Mouse (Mus musculus) midbrain, embryonic 13.5 days (tissue): ENCODE measurements around the gene Sufu. TPM values are rescaled to one million over a fixed set of nuclear protein-coding genes. Genes with fewer than 3 reads are reported as not detected.

Experiments
- ATAC-seq: fragments of 200-750 bp; cut with Nextera tagmentation; 2 replicates; pipeline ENCODE4 v1.8.0; 2017; ENCODE audit warnings: mild to moderate bottlenecking, moderate TSS enrichment, moderate library complexity
- H3K27ac ChIP-seq: fragments of 300-500 bp; sonication (generic); 2 replicates; pipeline ENCODE4 v1.5.1; 2015; ENCODE audit warnings: inconsistent platforms, mild to moderate bottlenecking, moderate library complexity
- H3K27me3 ChIP-seq: fragments of 300-500 bp; sonication (generic); 2 replicates; pipeline ENCODE4 v1.6.1; 2015; ENCODE audit warnings: mild to moderate bottlenecking, inconsistent platforms
- H3K36me3 ChIP-seq: fragments of 300-500 bp; sonication (generic); 2 replicates; pipeline ENCODE4 v1.6.1; 2015; ENCODE audit warnings: mild to moderate bottlenecking, inconsistent platforms
- H3K4me1 ChIP-seq: fragments of 300-500 bp; sonication (generic); replicated peaks from 2 replicates; pipeline ENCODE4 v1.6.1; 2015; ENCODE audit warnings: inconsistent platforms
- H3K4me2 ChIP-seq: fragments of 300-500 bp; sonication (generic); replicated peaks from 2 replicates; pipeline ENCODE4 v1.6.1; 2015; ENCODE audit warnings: moderate library complexity, mild to moderate bottlenecking, inconsistent platforms
- H3K4me3 ChIP-seq: fragments of 300-500 bp; sonication (generic); replicated peaks from 2 replicates; pipeline ENCODE4 v1.5.1; 2015; ENCODE audit warnings: mild to moderate bottlenecking, inconsistent platforms
- H3K9ac ChIP-seq: fragments of 300-500 bp; sonication (generic); replicated peaks from 2 replicates; pipeline ENCODE4 v1.6.1; 2015; ENCODE audit warnings: mild to moderate bottlenecking, inconsistent platforms
- H3K9me3 ChIP-seq: fragments of 300-500 bp; sonication (generic); 2 replicates; pipeline ENCODE4 v1.6.1; 2016; ENCODE audit warnings: mild to moderate bottlenecking, inconsistent platforms
- WGBS: fragments of 180-500 bp; shearing (Covaris S2); methylation state at CpG from one replicate; pipeline ENCODE4 v1.1.7; 2015; 5-methylcytosine and 5-hydroxymethylcytosine counted together
- polyA plus RNA-seq: library from polyadenylated mRNA; unstranded; fragments of >200 nt; fragmentation: Nextera tagmentation; extraction: Ambion mirVana; gene quantifications from 2 replicates; pipeline ENCODE4 v1.2.1, GENCODE M21; 2015

Sufu gene
- polyA plus RNA-seq, 1 experiment from 2014 or later, result 28.6 TPM

DNA sequence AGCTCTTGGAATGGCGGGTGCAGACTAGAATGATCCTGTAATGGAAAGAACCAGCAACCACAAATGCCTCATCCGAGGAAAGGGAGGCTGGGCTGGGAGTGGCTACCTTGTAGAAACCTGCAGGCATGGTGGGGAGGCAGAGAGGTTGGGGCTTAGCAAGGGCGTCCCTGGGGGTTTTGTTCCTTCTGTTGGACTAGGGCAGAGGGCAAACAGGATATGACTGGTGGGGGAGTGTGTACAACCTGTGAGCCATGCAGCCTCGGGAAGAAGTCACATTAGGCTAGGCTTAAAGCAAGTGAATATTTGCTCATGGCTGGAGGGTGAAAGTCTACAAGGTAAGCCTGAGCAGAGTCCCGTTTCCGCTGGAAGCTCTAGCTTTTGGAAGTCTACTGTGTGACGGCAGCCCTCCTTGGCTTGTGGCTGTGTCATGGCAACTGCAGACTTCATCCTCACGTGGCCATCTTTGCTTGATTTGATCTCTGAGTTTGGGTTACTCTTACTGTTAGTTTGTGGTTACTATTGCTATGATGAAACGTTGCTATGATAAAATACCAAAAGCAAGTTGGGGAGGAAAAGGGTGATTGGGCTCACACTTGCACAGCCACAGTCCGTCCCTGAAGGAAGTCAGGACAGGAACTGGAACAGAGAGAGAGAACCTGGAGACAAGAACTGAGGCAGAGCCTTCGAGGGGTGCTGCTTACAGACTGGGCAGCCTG, 33.2 kb upstream of the Sufu start:
- Histone ChIP-seq H3K27ac (no peak overlapping the region), H3K9me3 (no peaks in the 10 kb centered on the region), H3K36me3 (no peaks in the 10 kb centered on the region), H3K9ac (no peak overlapping the region), H3K27me3 (peaks cover 2% of the 10 kb centered on the region), H3K4me3 (no peak overlapping the region), H3K4me1 (0 out of 2 replicates have a peak, but pooled peaks cover under 1% of the 10 kb centered on the region), H3K4me2 (no peak overlapping the region)
- WGBS, result 86% methylated on average over 11 of the region's 11 CpGs
- no peak for ATAC-seq

GRCm38 (mm10) chr19:46367798-46368590, 28.7 kb upstream of the Sufu start:
- ATAC-seq, result no peak
- Histone ChIP-seq H3K27ac (no peak overlapping the region), H3K4me1 (no peaks in the 10 kb centered on the region), H3K4me3 (no peak overlapping the region), H3K27me3 (no peaks in the 10 kb centered on the region), H3K9ac (no peak overlapping the region; the same call in 1 of the 2 replicates), H3K36me3 (no peaks in the 10 kb centered on the region), H3K9me3 (no peaks in the 10 kb centered on the region), H3K4me2 (no peak overlapping the region)
- WGBS, result 89% methylated on average over 23 of the region's 23 CpGs

DNA sequence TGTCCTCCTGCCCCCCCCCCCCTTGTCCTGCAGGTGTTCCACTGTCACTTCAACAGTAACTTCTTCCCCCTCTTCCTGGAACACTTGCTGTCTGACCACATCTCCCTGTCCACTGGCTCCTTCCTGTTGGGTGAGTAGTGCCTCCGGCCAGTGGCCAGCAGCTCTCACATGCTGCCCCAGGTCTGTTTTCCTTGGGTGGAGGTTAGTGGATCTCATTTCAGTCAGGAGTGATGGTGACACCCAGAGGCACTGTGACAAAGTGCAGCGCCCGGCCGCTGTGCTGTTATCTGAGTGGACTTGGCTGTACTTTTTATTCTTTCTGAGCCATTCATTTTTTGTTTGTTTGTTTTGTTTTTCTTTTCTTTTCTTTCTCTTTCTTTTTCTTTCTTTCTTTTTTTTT, 27.5 kb upstream of the Sufu start:
- no peak for ATAC-seq
- no peaks in the 10 kb centered on the region for H3K36me3 ChIP-seq
- no peaks in the 10 kb centered on the region for H3K4me1 ChIP-seq
- no peak overlapping the region for H3K27ac ChIP-seq
- WGBS, result 39% methylated on average over 4 of the region's 4 CpGs
- H3K27me3 ChIP-seq, result no peaks in the 10 kb centered on the region
- H3K9me3 ChIP-seq, result no peaks in the 10 kb centered on the region
- no peak overlapping the region for H3K9ac ChIP-seq
- no peak overlapping the region for H3K4me3 ChIP-seq
- no peak overlapping the region for H3K4me2 ChIP-seq

- no peaks in the 10 kb centered on the region for H3K9me3 ChIP-seq
- no peaks in the 10 kb centered on the region for H3K27me3 ChIP-seq
- H3K27ac ChIP-seq, result no peak overlapping the region
- no peak overlapping the region for H3K9ac ChIP-seq
- ATAC-seq, result peak; percentile 48
- H3K4me2 ChIP-seq, result no peak overlapping the region
- no peak overlapping the region for H3K4me3 ChIP-seq
- peaks cover 37% of the 10 kb centered on the region for H3K36me3 ChIP-seq
- WGBS, result 45% methylated on average over 21 of the region's 21 CpGs
- no peaks in the 10 kb centered on the region for H3K4me1 ChIP-seq
Measured at GRCm38 (mm10) chr19:46374477-46375088, 22.1 kb upstream of the Sufu start.

- ATAC-seq, result no peak
- no peak overlapping the region for H3K4me2 ChIP-seq
- no peaks in the 10 kb centered on the region for H3K9me3 ChIP-seq
- H3K4me3 ChIP-seq, result no peak overlapping the region
- H3K4me1 ChIP-seq, result no peaks in the 10 kb centered on the region
- no peak overlapping the region for H3K27ac ChIP-seq
- H3K9ac ChIP-seq, result no peak overlapping the region
- no peaks in the 10 kb centered on the region for H3K27me3 ChIP-seq
- peaks cover 46% of the 10 kb centered on the region for H3K36me3 ChIP-seq
- 58% methylated on average over 5 of the region's 5 CpGs for WGBS
Measured at GRCm38 (mm10) chr19:46375489-46375888, 21.2 kb upstream of the Sufu start.

GRCm38 (mm10) chr19:46375891-46376290, 20.8 kb upstream of the Sufu start:
- Histone ChIP-seq H3K4me2 (no peak overlapping the region), H3K36me3 (peaks cover 50% of the 10 kb centered on the region), H3K27ac (no peak overlapping the region), H3K27me3 (no peaks in the 10 kb centered on the region), H3K9ac (no peak overlapping the region), H3K4me3 (no peak overlapping the region), H3K9me3 (no peaks in the 10 kb centered on the region), H3K4me1 (no peaks in the 10 kb centered on the region)
- WGBS, result 76% methylated on average over 4 of the region's 4 CpGs
- no peak for ATAC-seq

DNA sequence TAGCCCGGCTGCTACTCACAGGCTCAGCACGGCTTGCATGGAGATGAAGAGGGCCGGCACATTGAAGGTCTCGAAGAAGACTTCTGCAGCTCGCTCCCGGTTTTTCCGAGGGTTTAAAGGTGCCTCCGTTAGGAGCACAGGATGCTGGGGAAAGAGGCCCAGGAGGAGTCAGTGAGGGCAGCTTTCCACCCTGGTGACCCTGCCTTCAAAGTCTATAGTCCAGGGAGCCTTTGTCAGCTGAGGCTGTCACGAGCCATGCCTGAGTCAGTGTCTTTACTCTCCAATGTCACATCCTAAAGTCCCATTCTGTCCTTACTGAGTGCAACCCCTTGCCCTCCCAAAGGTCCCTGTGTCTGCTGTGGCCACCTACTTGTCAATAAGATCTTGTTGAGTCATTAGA, 14.4 kb upstream of the Sufu start:
- 91% methylated on average over 9 of the region's 9 CpGs for WGBS
- Histone ChIP-seq H3K4me3 (no peak overlapping the region), H3K27ac (no peak overlapping the region), H3K9ac (no peak overlapping the region), H3K36me3 (peaks cover 89% of the 10 kb centered on the region), H3K9me3 (no peaks in the 10 kb centered on the region), H3K27me3 (no peaks in the 10 kb centered on the region), H3K4me2 (no peak overlapping the region), H3K4me1 (no peaks in the 10 kb centered on the region)
- no peak for ATAC-seq

DNA sequence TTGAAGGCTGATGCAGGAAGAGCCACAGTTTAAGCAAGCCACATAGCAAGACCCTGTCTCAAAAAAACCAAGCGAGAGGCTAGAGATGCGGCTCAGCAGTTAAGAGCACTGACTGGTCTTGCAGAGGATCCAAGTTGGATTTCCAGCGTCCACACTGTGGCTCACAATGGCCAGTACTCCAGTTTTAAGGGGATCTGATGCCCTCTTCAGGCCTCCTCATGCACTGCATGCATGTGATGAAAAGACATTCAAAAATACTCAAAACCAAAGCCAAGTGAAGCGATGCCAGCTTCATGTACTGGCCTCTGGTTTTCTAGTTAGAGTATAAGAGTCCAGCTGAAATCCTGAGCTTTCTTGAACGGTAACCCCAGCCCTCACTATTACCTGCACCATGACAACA, 6.8 kb upstream of the Sufu start:
- Histone ChIP-seq H3K27ac (no peak overlapping the region), H3K4me1 (peaks cover 26% of the 10 kb centered on the region), H3K36me3 (peaks cover 34% of the 10 kb centered on the region), H3K4me2 (no peak overlapping the region), H3K4me3 (no peak overlapping the region), H3K27me3 (no peaks in the 10 kb centered on the region), H3K9me3 (no peaks in the 10 kb centered on the region), H3K9ac (no peak overlapping the region)
- ATAC-seq, result no peak
- 86% methylated on average over 5 of the region's 5 CpGs for WGBS

DNA sequence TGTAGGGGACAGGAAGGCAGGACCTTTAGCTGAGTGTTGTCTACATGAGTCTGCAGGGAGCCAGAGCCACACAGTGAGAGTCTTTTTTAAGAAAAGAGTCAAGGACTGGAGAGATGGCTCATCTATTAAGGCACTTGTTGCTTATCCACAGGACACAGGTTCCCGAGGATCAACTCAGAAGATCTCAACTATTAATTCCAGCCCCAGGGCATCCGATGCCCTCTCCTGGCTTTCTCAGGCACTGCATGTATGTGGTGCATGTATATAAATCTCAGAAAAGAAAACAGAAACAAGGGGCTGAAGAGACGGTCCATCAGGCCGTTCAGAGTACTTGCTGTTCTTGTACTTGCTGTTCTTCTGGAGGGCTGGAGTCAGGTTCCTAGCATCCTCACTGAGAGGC, 4.7 kb upstream of the Sufu start:
- Histone ChIP-seq H3K4me3 (no peak overlapping the region), H3K4me2 (no peak overlapping the region), H3K27ac (no peak overlapping the region), H3K36me3 (peaks cover 21% of the 10 kb centered on the region), H3K4me1 (peaks cover 33% of the 10 kb centered on the region), H3K9ac (no peak overlapping the region), H3K9me3 (no peaks in the 10 kb centered on the region), H3K27me3 (no peaks in the 10 kb centered on the region)
- no peak for ATAC-seq
- 35% methylated on average over 4 of the region's 4 CpGs for WGBS

- Histone ChIP-seq H3K4me1 (peaks cover 52% of the 10 kb centered on the region), H3K27ac (no peak overlapping the region), H3K4me3 (peak overlapping the region; percentile 81), H3K36me3 (peaks cover 11% of the 10 kb centered on the region), H3K9me3 (no peaks in the 10 kb centered on the region), H3K27me3 (no peaks in the 10 kb centered on the region), H3K4me2 (peak overlapping the region; percentile 94), H3K9ac (peak overlapping the region; percentile 70)
- 4% methylated on average over 10 of the region's 10 CpGs for WGBS
- 0 out of 2 replicates have a peak, but pooled peaks have one; percentile 0 for ATAC-seq
Measured at GRCm38 (mm10) chr19:46394712-46395108, 2.0 kb upstream of the Sufu start.

GRCm38 (mm10) chr19:46395109-46396009, 1.3 kb upstream of the Sufu start, which contains the start of gene Actr1a:
Actr1a (minus strand) TSS chr19:46395748.
- WGBS, result under 1% methylated on average over 51 of the region's 51 CpGs
- H3K27me3 ChIP-seq, result no peaks in the 10 kb centered on the region
- ATAC-seq, result peak; percentile 96

More at GRCm38 (mm10) chr19:46395109-46396009, 1.3 kb upstream of the Sufu start, which contains the start of gene Actr1a:
- Histone ChIP-seq H3K4me3 (peak within 1 kb of the TSS; percentile 83), H3K36me3 (peaks cover 11% of the 10 kb centered on the region), H3K27ac (peak within 1 kb of the TSS; percentile 81), H3K4me1 (peaks cover 58% of the 10 kb centered on the region), H3K4me2 (peak within 1 kb of the TSS; percentile 94), H3K9me3 (no peaks in the 10 kb centered on the region), H3K9ac (peak within 1 kb of the TSS; percentile 90)
